Mouse (Mus musculus) CH12.LX (cell line): ENCODE results near the gene Prom1. TPM values are rescaled to one million over a fixed set of nuclear protein-coding genes. Genes with fewer than 3 reads are reported as not detected.

Experiments
- DNase-seq: peaks from one replicate; pipeline ENCODE4 v3.0.0-alpha.2; 2013; ENCODE audit errors: extremely low read depth
- H3K27ac ChIP-seq: 2 replicates; pipeline ENCODE4 v1.5.1; 2012; ENCODE audit warnings: low read depth, mild to moderate bottlenecking, control low read depth, moderate library complexity; ENCODE audit not compliant: insufficient read depth
- H3K27me3 ChIP-seq: replicated peaks from 2 replicates; pipeline ENCODE3; 2012; ENCODE audit warnings: inconsistent platforms
- H3K36me3 ChIP-seq, 2 experiments: replicated peaks in 1 of 2; 2 replicates each; pipeline versions ENCODE3 to v1.6.1; 2012; ENCODE audit warnings: inconsistent platforms in 1 of 2, low read length in 1 of 2, mild to moderate bottlenecking in 1 of 2, mixed read lengths in 1 of 2, moderate library complexity in 1 of 2; ENCODE audit not compliant: control insufficient read depth in 1 of 2, insufficient read depth in 1 of 2
- H3K4me1 ChIP-seq, 2 experiments: 2 replicates each; pipeline ENCODE4 v1.6.1; 2012; ENCODE audit warnings: inconsistent platforms in 1 of 2, moderate library complexity in 1 of 2; ENCODE audit not compliant: insufficient read depth in 2 of 2, control insufficient read depth in 1 of 2
- H3K4me2 ChIP-seq: 2 replicates; pipeline ENCODE4 v1.6.1; 2012; ENCODE audit warnings: low read depth, mild to moderate bottlenecking, control low read depth; ENCODE audit not compliant: poor library complexity, insufficient read depth, severe bottlenecking
- H3K4me3 ChIP-seq, 3 experiments: fragments of 150-350 bp in 1 of 3; sonication (generic) in 1 of 3; replicated peaks in 1 of 3; 2 replicates each; pipeline versions ENCODE3 to v1.5.1; 2011 to 2012; ENCODE audit warnings: low read depth in 2 of 3, low read length in 2 of 3, mild to moderate bottlenecking in 2 of 3, moderate library complexity in 2 of 3, control low read depth in 1 of 3, improper control_type of control experiment in 1 of 3, inconsistent platforms in 1 of 3, mixed read lengths in 1 of 3; ENCODE audit not compliant: poor library complexity in 1 of 3
- H3K79me2 ChIP-seq: replicated peaks from 2 replicates; pipeline ENCODE4 v1.6.1; 2012; ENCODE audit warnings: mild to moderate bottlenecking, moderate library complexity; ENCODE audit not compliant: control insufficient read depth, poor library complexity, insufficient read depth, severe bottlenecking; ENCODE audit errors: extremely low read depth
- H3K9ac ChIP-seq: 2 replicates; pipeline ENCODE4 v1.6.1; 2012; ENCODE audit warnings: low read depth, mild to moderate bottlenecking, control low read depth, moderate library complexity; ENCODE audit not compliant: insufficient read depth
- H3K9me3 ChIP-seq: replicated peaks from 2 replicates; pipeline ENCODE3; 2012; ENCODE audit warnings: low read length, inconsistent platforms, mixed read lengths
- BHLHE40 ChIP-seq: IDR thresholded peaks from 2 replicates; pipeline ENCODE4 v1.6.1; 2011; ENCODE audit warnings: mild to moderate bottlenecking, low read depth, low read length, improper control_type of control experiment
- CHD1 ChIP-seq: IDR thresholded peaks from 2 replicates; pipeline ENCODE4 v1.6.1; 2012; ENCODE audit warnings: low read depth, low read length, improper control_type of control experiment, inconsistent platforms
- CHD2 ChIP-seq: IDR thresholded peaks from 2 replicates; pipeline ENCODE4 v1.6.1; 2011; ENCODE audit warnings: low read length, improper control_type of control experiment
- ELF1 ChIP-seq: IDR thresholded peaks from 2 replicates; pipeline ENCODE4 v1.6.1; 2014; ENCODE audit warnings: low read depth, mild to moderate bottlenecking, inconsistent platforms, low read length, improper control_type of control experiment
- ETS1 ChIP-seq: conservative IDR thresholded peaks from 2 replicates; pipeline ENCODE4 v1.6.1; 2012; ENCODE audit warnings: low read depth, mild to moderate bottlenecking, inconsistent platforms, low read length, improper control_type of control experiment, moderate library complexity
- GABPA ChIP-seq: IDR thresholded peaks from 2 replicates; pipeline ENCODE4 v1.6.1; 2012; ENCODE audit warnings: low read depth, low read length, improper control_type of control experiment, inconsistent platforms; ENCODE audit not compliant: insufficient replicate concordance
- IRF4 ChIP-seq: IDR thresholded peaks from 2 replicates; pipeline ENCODE4 v1.6.1; 2014; ENCODE audit warnings: low read depth, mild to moderate bottlenecking, inconsistent platforms, low read length, improper control_type of control experiment
- JUND ChIP-seq: conservative IDR thresholded peaks from 2 replicates; pipeline ENCODE4 v1.6.1; 2011; ENCODE audit warnings: low read depth, low read length, improper control_type of control experiment
- MAFK ChIP-seq: IDR thresholded peaks from 2 replicates; pipeline ENCODE4 v1.6.1; 2011; ENCODE audit warnings: low read length, improper control_type of control experiment; ENCODE audit not compliant: insufficient replicate concordance
- MAX ChIP-seq: IDR thresholded peaks from 2 replicates; pipeline ENCODE4 v1.6.1; 2011; ENCODE audit warnings: low read length, improper control_type of control experiment
- MXI1 ChIP-seq: IDR thresholded peaks from 2 replicates; pipeline ENCODE4 v1.6.1; 2011; ENCODE audit warnings: mild to moderate bottlenecking, low read depth, low read length, improper control_type of control experiment
- NELFE ChIP-seq: IDR thresholded peaks from 2 replicates; pipeline ENCODE4 v1.6.1; 2011; ENCODE audit warnings: low read depth, low read length, improper control_type of control experiment
- PAX5 ChIP-seq: IDR thresholded peaks from 2 replicates; pipeline ENCODE4 v1.6.1; 2012; ENCODE audit warnings: low read length, inconsistent platforms, mixed read lengths
- POLR2AphosphoS2 ChIP-seq: IDR thresholded peaks from 2 replicates; pipeline ENCODE4 v1.6.1; 2011; ENCODE audit warnings: low read depth, low read length, improper control_type of control experiment
- RAD21 ChIP-seq: IDR thresholded peaks from 2 replicates; pipeline ENCODE4 v1.6.1; 2011; ENCODE audit warnings: low read depth, mild to moderate bottlenecking, low read length, improper control_type of control experiment, moderate library complexity
- SIN3A ChIP-seq: IDR thresholded peaks from 2 replicates; pipeline ENCODE4 v1.6.1; 2012; ENCODE audit warnings: low read length, improper control_type of control experiment, inconsistent platforms
- SMC3 ChIP-seq: IDR thresholded peaks from 2 replicates; pipeline ENCODE4 v1.6.1; 2011; ENCODE audit warnings: low read depth, low read length, improper control_type of control experiment
- TBP ChIP-seq: conservative IDR thresholded peaks from 2 replicates; pipeline ENCODE4 v1.6.1; 2011; ENCODE audit warnings: low read depth, low read length, improper control_type of control experiment
- TCF12 ChIP-seq: IDR thresholded peaks from 2 replicates; pipeline ENCODE4 v1.6.1; 2014; ENCODE audit warnings: low read depth, mild to moderate bottlenecking, inconsistent platforms, low read length, improper control_type of control experiment
- USF2 ChIP-seq: conservative IDR thresholded peaks from 2 replicates; pipeline ENCODE4 v1.6.1; 2011; ENCODE audit warnings: low read depth, low read length, improper control_type of control experiment
- ZKSCAN1 ChIP-seq: IDR thresholded peaks from 2 replicates; pipeline ENCODE4 v1.6.1; 2012; ENCODE audit warnings: low read depth, inconsistent platforms, low read length, improper control_type of control experiment, borderline replicate concordance
- ZMIZ1 ChIP-seq: IDR thresholded peaks from 2 replicates; pipeline ENCODE4 v1.6.1; 2012; ENCODE audit warnings: low read depth, mild to moderate bottlenecking, inconsistent platforms, low read length, improper control_type of control experiment
- ZNF384 ChIP-seq: IDR thresholded peaks from 2 replicates; pipeline ENCODE4 v1.6.1; 2012; ENCODE audit warnings: low read depth, low read length, improper control_type of control experiment, inconsistent platforms
- dilution Hi-C: fragments of 300-500 bp; cut with MboI; formaldehyde crosslinking; loops from 2 replicates; pipeline ENCODE4 v1.14.3; 2020; ENCODE audit warnings: low sequenced_read_pairs; ENCODE audit not compliant: extremely low pct_unique_long_range_greater_than_20kb, extremely low pct_ligation_motif_present
- in situ Hi-C: fragments of 300-500 bp; cut with MboI; formaldehyde crosslinking; loops from 3 replicates; pipeline ENCODE4 v1.14.3; 2019; ENCODE audit warnings: low sequenced_read_pairs, low pct_ligation_motif_present, low pct_unique_long_range_greater_than_20kb, mixed read lengths
- polyA plus RNA-seq: library from polyadenylated mRNA; unstranded; fragments of >175 nt; gene quantifications from 2 replicates; pipeline ENCODE4 v1.2.1, GENCODE M21; 2012; ENCODE audit warnings: low read depth; ENCODE audit not compliant: insufficient read length
- total RNA-seq, 2 experiments: library from RNA; depleted of rRNA; stranded (reverse); fragments of 300-350 nt in 1 of 2; fragments of >200 nt in 1 of 2; gene quantifications; 2 replicates each; pipeline ENCODE4 v1.2.3; 2012 to 2014

Gene Prom1
- total and polyA plus RNA-seq, 3 experiments: 0.13 to 0.39 (median 0.21) TPM

DNA sequence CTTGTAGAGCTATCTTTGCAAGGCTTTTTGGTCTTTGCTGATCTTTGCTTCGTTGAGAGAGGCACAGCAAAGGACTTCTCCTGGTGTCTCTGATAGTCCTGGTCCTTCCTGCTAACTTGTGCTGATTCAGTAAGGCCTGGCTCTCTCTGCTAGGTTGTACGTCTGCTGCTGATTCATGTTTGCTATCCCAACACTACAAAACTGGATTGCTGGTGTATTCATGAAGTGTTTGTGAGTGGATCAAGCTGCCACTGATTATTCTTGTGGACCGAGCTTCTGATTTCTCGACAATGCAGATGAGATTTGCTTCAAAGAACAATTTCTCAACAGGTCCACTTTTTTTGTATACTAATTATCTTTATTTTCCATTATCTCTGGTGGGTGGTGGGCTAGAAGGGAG lies 6.3 kb upstream of the Prom1 start:
- Histone ChIP-seq H3K9ac (no peak overlapping the region), H3K27ac (no peak overlapping the region), H3K4me3 (no peak overlapping the region), H3K9me3 (peaks cover 4% of the 10 kb centered on the region), H3K4me2 (no peak overlapping the region), H3K36me3 (no peaks in the 10 kb centered on the region), H3K79me2 (no peaks in the 10 kb centered on the region), H3K27me3 (no peaks in the 10 kb centered on the region), H3K4me1 (peaks cover 0 to under 1% of the 10 kb centered on the region in 2 experiments; a peak in 1 of 4 replicates)
- no peak for TF ChIP-seq RAD21
- TF ChIP-seq SMC3: no peak
- no peak for TF ChIP-seq GABPA
- no peak for TF ChIP-seq USF2
- no peak for TF ChIP-seq CHD1
- TF ChIP-seq IRF4: no peak
- TF ChIP-seq TCF12: no peak
- no peak for TF ChIP-seq MAFK
- no peak for TF ChIP-seq BHLHE40
- dilution Hi-C loops: no loop called here
- DNase-seq: no peak
- in situ Hi-C loops: no loop called here

DNA sequence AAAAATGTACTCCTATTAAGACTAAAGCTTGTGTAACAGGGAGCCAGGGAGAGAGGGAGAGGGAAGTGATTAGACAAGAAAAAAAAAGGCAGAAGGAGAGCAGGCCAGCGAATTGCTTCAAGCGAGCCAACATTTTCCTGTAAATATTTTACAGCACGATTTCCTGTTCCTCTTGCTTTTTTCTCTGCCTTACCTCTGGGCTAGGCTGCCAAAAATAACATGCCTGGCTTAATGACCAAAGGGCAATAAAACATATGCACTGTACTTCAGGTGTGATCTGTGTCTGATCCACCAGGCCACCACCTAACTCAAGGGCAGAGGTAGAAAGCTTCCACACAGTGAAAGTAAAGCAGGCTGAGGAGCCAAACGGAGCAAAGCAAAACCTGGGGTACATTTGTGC lies 3.4 kb upstream of the Prom1 start:
- Histone ChIP-seq H3K9ac (no peak overlapping the region), H3K4me3 (no peak overlapping the region), H3K27me3 (no peaks in the 10 kb centered on the region), H3K4me2 (no peak overlapping the region), H3K36me3 (no peaks in the 10 kb centered on the region), H3K27ac (no peak overlapping the region), H3K79me2 (no peaks in the 10 kb centered on the region), H3K9me3 (peaks cover 4% of the 10 kb centered on the region), H3K4me1 (no peaks in the 10 kb centered on the region)
- DNase-seq: no peak
- dilution Hi-C loops: no loop called here
- in situ Hi-C loops: no loop called here
- TF ChIP-seq ZMIZ1: no peak
- no peak for TF ChIP-seq MXI1
- TF ChIP-seq USF2: no peak
- no peak for TF ChIP-seq PAX5
- no peak for TF ChIP-seq ZKSCAN1
- TF ChIP-seq MAX: no peak
- no peak for TF ChIP-seq CHD2
- TF ChIP-seq MAFK: no peak
- TF ChIP-seq SIN3A: no peak
- TF ChIP-seq TBP: no peak
- no peak for TF ChIP-seq JUND
- TF ChIP-seq ELF1: no peak
- TF ChIP-seq SMC3: no peak
- no peak for TF ChIP-seq GABPA
- no peak for TF ChIP-seq POLR2AphosphoS2
- TF ChIP-seq ZNF384: no peak
- no peak for TF ChIP-seq NELFE
- TF ChIP-seq ETS1: no peak
